Mouse (Mus musculus): ENCODE measurements around the gene Etv6. TPM values are rescaled to one million over a fixed set of nuclear protein-coding genes. Genes with fewer than 3 reads are reported as not detected.

Etv6 gene
- polyA plus RNA-seq, 1 experiment from 2014 or later, result 13.0 TPM

DNA sequence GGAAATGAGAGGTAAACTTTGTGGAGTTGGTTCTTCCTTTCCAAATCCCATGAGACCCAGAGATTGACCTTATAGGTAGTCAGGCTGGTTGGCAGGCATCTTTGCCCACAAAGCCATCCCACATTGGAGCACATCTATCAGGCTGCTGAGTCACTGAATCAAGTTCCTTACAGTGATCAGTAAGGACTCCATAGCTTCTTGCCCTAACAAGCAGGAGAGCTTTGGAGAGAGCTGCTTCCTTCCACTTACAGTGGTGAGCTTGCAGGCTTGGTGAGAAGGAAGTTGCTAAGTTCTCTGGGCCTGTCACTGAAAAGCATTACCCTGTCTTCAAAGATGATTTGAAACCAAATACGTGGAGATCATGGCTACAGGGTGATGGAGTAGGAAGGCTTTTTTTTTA, 66.9 kb downstream of the Etv6 start:
- no peak overlapping the region for H3K4me3 ChIP-seq (ENCODE audit: low read depth, low read length)
- H3K27ac ChIP-seq (ENCODE audit: low read depth, low read length), result no peak overlapping the region
- no peaks in the 10 kb centered on the region for H3K27me3 ChIP-seq (replicated peaks; ENCODE audit: control insufficient read depth, insufficient read depth, low read length)
- 75% methylated on average over 1 of the region's 1 CpGs for whole genome bisulfite sequencing
- no peak for ATAC-seq (replicated peaks; ENCODE audit: low FRiP score)
- DNase-seq (ENCODE audit: low spot score), result no peak
- no peak overlapping the region for H3K9ac ChIP-seq (ENCODE audit: low read depth, low read length)
- no peak overlapping the region for H3K4me2 ChIP-seq
- H3K4me1 ChIP-seq (replicated peaks; ENCODE audit: control insufficient read depth, insufficient read depth, low read length), result peaks cover 22% of the 10 kb centered on the region
- peaks cover 4% of the 10 kb centered on the region; the same call in 1 of the 2 replicates for H3K36me3 ChIP-seq (ENCODE audit: control insufficient read depth, insufficient read depth, low read length)
- H3K9me3 ChIP-seq (ENCODE audit: control insufficient read depth, low read length), result no peaks in the 10 kb centered on the region

DNA sequence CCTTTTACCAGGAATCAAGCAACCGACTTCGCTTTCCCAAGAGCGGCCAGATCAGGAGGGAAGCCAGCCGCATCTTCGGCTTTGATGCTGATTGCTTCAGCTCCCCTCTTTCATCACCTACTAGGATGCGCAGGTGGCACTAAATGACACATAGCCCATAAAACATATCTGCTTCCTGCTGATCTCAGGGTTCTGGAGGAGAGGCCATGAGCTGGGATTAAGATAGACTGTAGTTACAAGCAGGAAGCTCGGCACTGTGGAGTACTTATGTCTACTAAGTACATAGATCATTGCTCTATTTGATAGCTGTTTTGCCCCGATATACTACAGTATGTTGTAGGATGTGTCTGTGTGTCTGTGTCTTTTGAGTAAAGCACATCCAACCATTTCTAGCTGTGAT, 68.0 kb downstream of the Etv6 start:
- H3K27ac ChIP-seq (ENCODE audit: low read depth, low read length), result no peak overlapping the region
- H3K36me3 ChIP-seq (ENCODE audit: control insufficient read depth, insufficient read depth, low read length), result peaks cover 4% of the 10 kb centered on the region; the same call in 1 of the 2 replicates
- ATAC-seq (replicated peaks; ENCODE audit: low FRiP score) (no peak), DNase-seq (ENCODE audit: low spot score) (no peak)
- H3K4me2 ChIP-seq, result no peak overlapping the region
- no peak overlapping the region for H3K4me3 ChIP-seq (ENCODE audit: low read depth, low read length)
- H3K9me3 ChIP-seq (ENCODE audit: control insufficient read depth, low read length), result no peaks in the 10 kb centered on the region
- no peaks in the 10 kb centered on the region for H3K27me3 ChIP-seq (replicated peaks; ENCODE audit: control insufficient read depth, insufficient read depth, low read length)
- 82% methylated on average over 8 of the region's 8 CpGs for WGBS
- H3K4me1 ChIP-seq (replicated peaks; ENCODE audit: control insufficient read depth, insufficient read depth, low read length), result peaks cover 22% of the 10 kb centered on the region
- H3K9ac ChIP-seq (ENCODE audit: low read depth, low read length), result no peak overlapping the region

DNA sequence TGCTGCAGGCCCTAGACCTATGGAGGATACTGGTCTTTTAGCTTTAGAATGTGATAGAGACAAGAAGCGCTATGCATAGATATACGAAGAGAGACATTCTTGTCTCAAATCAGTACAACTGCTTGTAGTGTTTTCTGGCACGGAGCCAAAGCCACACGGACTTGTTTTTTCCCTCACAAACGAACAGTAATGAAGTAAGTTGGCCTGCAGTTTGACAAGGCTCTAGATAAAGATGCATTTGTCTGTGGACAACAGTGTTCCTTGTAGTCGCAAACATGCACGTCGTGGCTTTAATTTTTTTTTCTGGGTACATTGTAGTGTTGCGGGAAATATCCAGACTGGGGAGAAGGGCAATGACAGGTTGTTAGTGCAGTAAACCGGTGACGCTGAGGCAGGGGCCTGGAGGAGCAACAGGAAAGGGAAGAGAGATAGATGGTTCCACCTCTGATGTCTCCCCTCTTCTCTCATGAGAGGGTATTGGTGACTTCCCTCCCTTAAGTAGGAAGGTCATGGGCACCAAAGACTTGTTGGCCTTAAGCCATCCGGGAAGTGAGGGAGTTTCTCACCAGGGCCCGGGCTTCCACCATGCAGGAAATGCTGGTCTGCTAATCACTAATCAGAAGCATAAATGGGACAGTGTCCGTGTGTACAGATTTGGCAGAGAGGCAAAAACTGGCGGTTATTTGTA, 70.2 kb downstream of the Etv6 start:
- no peak overlapping the region for H3K27ac ChIP-seq (ENCODE audit: low read depth, low read length)
- H3K4me2 ChIP-seq, result no peak overlapping the region
- H3K36me3 ChIP-seq (ENCODE audit: control insufficient read depth, insufficient read depth, low read length), result 0 out of 2 replicates have a peak, but pooled peaks cover 2% of the 10 kb centered on the region
- no peak overlapping the region for H3K9ac ChIP-seq (ENCODE audit: low read depth, low read length)
- H3K27me3 ChIP-seq (replicated peaks; ENCODE audit: control insufficient read depth, insufficient read depth, low read length), result no peaks in the 10 kb centered on the region
- 0 out of 2 replicates have a peak, but pooled peaks have one; percentile 26 for ATAC-seq (replicated peaks; ENCODE audit: low FRiP score)
- 59% methylated on average over 15 of the region's 15 CpGs for WGBS
- no peak overlapping the region for H3K4me3 ChIP-seq (ENCODE audit: low read depth, low read length)
- DNase-seq (ENCODE audit: low spot score), result no peak
- H3K9me3 ChIP-seq (ENCODE audit: control insufficient read depth, low read length), result no peaks in the 10 kb centered on the region
- H3K4me1 ChIP-seq (replicated peaks; ENCODE audit: control insufficient read depth, insufficient read depth, low read length), result peaks cover 22% of the 10 kb centered on the region

DNA sequence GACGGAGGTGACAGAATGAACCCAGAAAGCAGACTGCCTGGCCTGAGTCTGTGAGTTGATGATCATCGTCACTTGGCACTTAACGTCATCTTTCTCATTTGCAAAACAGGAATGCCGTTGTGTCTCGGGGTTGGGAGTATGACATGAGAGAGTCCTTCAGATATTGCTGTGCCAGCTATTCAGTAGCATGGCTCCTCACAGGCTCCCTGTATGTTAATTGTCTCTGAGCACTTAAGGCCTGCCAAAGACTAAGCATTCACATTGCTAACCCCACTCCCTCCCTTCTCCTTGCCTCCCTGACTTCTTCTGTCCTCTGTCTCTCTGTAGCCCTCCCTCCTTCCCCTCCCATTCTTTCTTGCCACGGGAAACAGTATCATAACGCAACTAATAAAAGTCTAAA, 72.2 kb downstream of the Etv6 start:
- H3K4me3 ChIP-seq (ENCODE audit: low read depth, low read length), result no peak overlapping the region
- no peak overlapping the region for H3K27ac ChIP-seq (ENCODE audit: low read depth, low read length)
- WGBS, result 91% methylated on average over 7 of the region's 7 CpGs
- peaks cover 31% of the 10 kb centered on the region for H3K4me1 ChIP-seq (replicated peaks; ENCODE audit: control insufficient read depth, insufficient read depth, low read length)
- no peak for ATAC-seq (replicated peaks; ENCODE audit: low FRiP score)
- DNase-seq (ENCODE audit: low spot score), result no peak
- H3K9ac ChIP-seq (ENCODE audit: low read depth, low read length), result no peak overlapping the region
- H3K9me3 ChIP-seq (ENCODE audit: control insufficient read depth, low read length), result no peaks in the 10 kb centered on the region
- H3K4me2 ChIP-seq, result no peak overlapping the region
- no peaks in the 10 kb centered on the region for H3K27me3 ChIP-seq (replicated peaks; ENCODE audit: control insufficient read depth, insufficient read depth, low read length)
- H3K36me3 ChIP-seq (ENCODE audit: control insufficient read depth, insufficient read depth, low read length), result 0 out of 2 replicates have a peak, but pooled peaks cover 2% of the 10 kb centered on the region

DNA sequence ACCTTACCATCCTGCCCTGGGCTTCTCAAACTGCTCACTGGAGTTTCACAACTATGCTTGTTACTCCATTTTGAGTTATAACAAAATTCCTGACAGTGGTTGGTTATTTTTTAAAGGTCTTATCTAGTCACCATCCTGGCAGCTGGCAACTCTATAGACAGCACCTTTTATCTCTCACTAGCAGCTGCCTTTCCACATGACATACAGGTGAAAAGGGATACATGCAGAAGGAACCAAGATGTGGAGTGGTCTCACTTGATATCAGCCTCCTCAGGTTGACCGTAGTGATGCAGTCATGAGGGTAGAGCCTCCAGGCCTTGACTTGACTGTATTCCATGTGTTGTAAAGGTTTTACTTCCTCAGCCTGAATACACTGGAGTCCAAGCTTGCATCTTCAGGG, 74.2 kb downstream of the Etv6 start:
- 0 out of 2 replicates have a peak, but pooled peaks cover 2% of the 10 kb centered on the region for H3K36me3 ChIP-seq (ENCODE audit: control insufficient read depth, insufficient read depth, low read length)
- ATAC-seq (replicated peaks; ENCODE audit: low FRiP score) (no peak; the same call in 1 of the 2 replicates), DNase-seq (ENCODE audit: low spot score) (no peak)
- no peak overlapping the region for H3K27ac ChIP-seq (ENCODE audit: low read depth, low read length)
- 74% methylated on average over 1 of the region's 1 CpGs for WGBS
- H3K4me1 ChIP-seq (replicated peaks; ENCODE audit: control insufficient read depth, insufficient read depth, low read length), result peaks cover 31% of the 10 kb centered on the region
- no peaks in the 10 kb centered on the region for H3K27me3 ChIP-seq (replicated peaks; ENCODE audit: control insufficient read depth, insufficient read depth, low read length)
- no peaks in the 10 kb centered on the region for H3K9me3 ChIP-seq (ENCODE audit: control insufficient read depth, low read length)
- H3K4me3 ChIP-seq (ENCODE audit: low read depth, low read length), result no peak overlapping the region
- no peak overlapping the region for H3K9ac ChIP-seq (ENCODE audit: low read depth, low read length)
- H3K4me2 ChIP-seq, result no peak overlapping the region

DNA sequence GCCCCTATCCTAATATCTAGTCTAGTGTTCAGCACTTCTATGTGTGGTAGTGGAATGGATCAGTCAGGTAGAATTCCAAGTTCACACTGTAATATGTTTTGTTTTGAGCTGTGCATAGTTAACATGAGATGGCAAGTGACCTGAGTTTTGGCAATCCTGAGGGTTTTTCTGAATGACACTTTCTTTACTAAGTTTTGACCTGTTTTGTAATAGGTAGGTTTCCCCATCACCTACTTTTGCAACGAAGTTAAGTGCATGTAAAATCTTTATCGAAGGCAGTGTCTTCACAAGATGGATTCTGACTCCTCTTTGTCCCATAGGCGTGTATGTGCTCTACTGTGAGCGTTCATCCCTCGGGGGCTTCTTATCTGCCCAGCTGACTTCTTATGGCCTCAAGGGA, 74.7 kb downstream of the Etv6 start:
- Histone ChIP-seq H3K9me3 (ENCODE audit: control insufficient read depth, low read length) (no peaks in the 10 kb centered on the region), H3K4me1 (replicated peaks; ENCODE audit: control insufficient read depth, insufficient read depth, low read length) (peaks cover 28% of the 10 kb centered on the region), H3K27me3 (replicated peaks; ENCODE audit: control insufficient read depth, insufficient read depth, low read length) (no peaks in the 10 kb centered on the region), H3K4me2 (no peak overlapping the region), H3K27ac (ENCODE audit: low read depth, low read length) (no peak overlapping the region), H3K36me3 (ENCODE audit: control insufficient read depth, insufficient read depth, low read length) (0 out of 2 replicates have a peak, but pooled peaks cover 2% of the 10 kb centered on the region), H3K9ac (ENCODE audit: low read depth, low read length) (no peak overlapping the region), H3K4me3 (ENCODE audit: low read depth, low read length) (no peak overlapping the region)
- WGBS, result 89% methylated on average over 5 of the region's 5 CpGs
- no peak for ATAC-seq (replicated peaks; ENCODE audit: low FRiP score)
- DNase-seq (ENCODE audit: low spot score), result no peak

DNA sequence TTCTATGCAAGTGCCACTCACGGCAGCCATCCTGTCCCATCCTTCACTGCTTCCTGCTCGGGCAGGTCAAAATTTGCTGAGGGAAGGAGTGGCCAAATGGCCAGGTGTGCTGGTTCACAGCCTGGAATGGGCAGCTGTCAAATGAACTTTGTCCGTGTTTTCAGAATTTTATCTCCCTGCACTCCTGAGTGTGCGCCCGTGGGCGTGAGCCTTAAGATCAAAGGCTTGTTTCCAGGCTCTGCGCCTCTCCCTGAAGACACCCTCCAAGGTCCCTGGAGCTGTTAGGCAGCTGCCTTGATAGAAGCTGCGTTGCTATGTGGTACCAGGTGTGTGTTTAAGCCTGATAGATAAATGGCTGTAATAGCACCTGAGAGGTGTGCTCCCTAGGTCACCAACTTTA, 76.1 kb downstream of the Etv6 start:
- peaks cover 14% of the 10 kb centered on the region for H3K4me1 ChIP-seq (replicated peaks; ENCODE audit: control insufficient read depth, insufficient read depth, low read length)
- H3K9ac ChIP-seq (ENCODE audit: low read depth, low read length), result no peak overlapping the region
- 0 out of 2 replicates have a peak, but pooled peaks cover 2% of the 10 kb centered on the region for H3K36me3 ChIP-seq (ENCODE audit: control insufficient read depth, insufficient read depth, low read length)
- H3K27me3 ChIP-seq (replicated peaks; ENCODE audit: control insufficient read depth, insufficient read depth, low read length), result no peaks in the 10 kb centered on the region
- no peak overlapping the region for H3K27ac ChIP-seq (ENCODE audit: low read depth, low read length)
- H3K9me3 ChIP-seq (ENCODE audit: control insufficient read depth, low read length), result no peaks in the 10 kb centered on the region
- DNase-seq (ENCODE audit: low spot score) (no peak), ATAC-seq (replicated peaks; ENCODE audit: low FRiP score) (no peak)
- no peak overlapping the region for H3K4me3 ChIP-seq (ENCODE audit: low read depth, low read length)
- WGBS, result 65% methylated on average over 8 of the region's 8 CpGs
- H3K4me2 ChIP-seq, result no peak overlapping the region

DNA sequence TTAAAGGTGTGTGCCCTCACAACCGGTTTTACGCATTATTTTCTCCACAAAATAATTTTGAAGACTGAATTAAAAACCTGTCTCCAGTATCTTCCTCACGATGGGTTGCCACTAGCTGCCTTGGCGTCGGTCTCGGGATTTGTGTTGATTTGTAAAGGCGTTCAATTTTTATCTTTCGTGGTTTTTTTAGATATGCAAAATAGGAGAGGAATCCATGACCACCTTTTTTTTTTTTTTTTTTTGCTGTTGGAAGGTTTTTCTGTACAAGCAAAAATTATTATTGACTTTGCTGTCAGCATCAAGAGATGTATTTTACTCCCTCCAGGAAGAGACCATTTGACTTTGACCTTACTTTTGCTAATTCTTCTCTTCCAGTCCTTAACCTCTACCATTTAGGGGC, 77.3 kb downstream of the Etv6 start:
- H3K9me3 ChIP-seq (ENCODE audit: control insufficient read depth, low read length), result no peaks in the 10 kb centered on the region
- H3K27me3 ChIP-seq (replicated peaks; ENCODE audit: control insufficient read depth, insufficient read depth, low read length), result no peaks in the 10 kb centered on the region
- ATAC-seq (replicated peaks; ENCODE audit: low FRiP score) (no peak), DNase-seq (ENCODE audit: low spot score) (no peak)
- H3K9ac ChIP-seq (ENCODE audit: low read depth, low read length), result no peak overlapping the region
- H3K4me1 ChIP-seq (replicated peaks; ENCODE audit: control insufficient read depth, insufficient read depth, low read length), result peaks cover 23% of the 10 kb centered on the region
- WGBS, result 79% methylated on average over 8 of the region's 8 CpGs
- H3K27ac ChIP-seq (ENCODE audit: low read depth, low read length), result no peak overlapping the region
- H3K4me3 ChIP-seq (ENCODE audit: low read depth, low read length), result no peak overlapping the region
- no peak overlapping the region for H3K4me2 ChIP-seq
- H3K36me3 ChIP-seq (ENCODE audit: control insufficient read depth, insufficient read depth, low read length), result 0 out of 2 replicates have a peak, but pooled peaks cover 2% of the 10 kb centered on the region

DNA sequence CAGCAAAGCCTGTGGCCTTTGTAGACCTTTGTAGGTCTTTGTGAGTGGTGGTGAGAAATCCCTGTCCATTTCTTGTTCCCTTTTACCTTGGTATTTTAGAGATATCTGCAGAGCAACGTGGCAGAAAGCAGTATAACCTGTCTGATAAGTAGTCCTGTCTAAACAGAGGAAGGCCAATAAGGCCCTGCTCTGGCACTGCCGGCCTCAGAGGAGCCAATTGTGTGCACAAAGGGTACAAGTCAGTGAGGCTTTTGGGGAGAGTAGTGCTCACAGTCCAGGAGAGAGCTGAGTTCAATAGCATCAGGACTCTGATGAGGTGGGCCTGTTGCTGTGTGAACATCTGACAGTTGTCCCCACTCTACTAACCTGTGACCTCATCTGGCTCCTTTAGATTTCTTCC, 77.7 kb downstream of the Etv6 start:
- WGBS, result 50% methylated on average over 2 of the region's 2 CpGs
- DNase-seq (ENCODE audit: low spot score), result no peak

More for the DNA sequence above, 77.7 kb downstream of the Etv6 start:
- Histone ChIP-seq H3K9me3 (ENCODE audit: control insufficient read depth, low read length) (no peaks in the 10 kb centered on the region), H3K27ac (ENCODE audit: low read depth, low read length) (no peak overlapping the region), H3K27me3 (replicated peaks; ENCODE audit: control insufficient read depth, insufficient read depth, low read length) (no peaks in the 10 kb centered on the region), H3K36me3 (ENCODE audit: control insufficient read depth, insufficient read depth, low read length) (0 out of 2 replicates have a peak, but pooled peaks cover 2% of the 10 kb centered on the region), H3K4me3 (ENCODE audit: low read depth, low read length) (no peak overlapping the region), H3K9ac (ENCODE audit: low read depth, low read length) (no peak overlapping the region), H3K4me2 (no peak overlapping the region), H3K4me1 (replicated peaks; ENCODE audit: control insufficient read depth, insufficient read depth, low read length) (peaks cover 25% of the 10 kb centered on the region)
- no peak for ATAC-seq (replicated peaks; ENCODE audit: low FRiP score)
